Mouse (Mus musculus) megakaryocyte, adult 5-6 weeks (primary cell): Measurements from ENCODE around the gene Rdm1. TPM values are rescaled to one million over a fixed set of nuclear protein-coding genes. Genes with fewer than 3 reads are reported as not detected.
"Not testable (repeated sequence)": the region's sequence is repeated elsewhere in the genome, so short reads cannot be mapped to it uniquely, and the experiment has no call there.

Experiments
- ATAC-seq: 2 replicates; pipeline ENCODE4 v1.8.0; 2016; ENCODE audit warnings: mild to moderate bottlenecking, inconsistent platforms; ENCODE audit not compliant: poor library complexity, severe bottlenecking
- total RNA-seq, 2 experiments: library from RNA; stranded (forward) in 1 of 2; stranded (reverse) in 1 of 2; fragments of 153-499, 151-499 nt in 1 of 2; fragments of 221-1000, 200-1000 nt in 1 of 2; gene quantifications; 2 replicates each; pipeline versions ENCODE4 v1.2.3 to v1.2.4; 2015 to 2017

The Rdm1 gene
- total RNA-seq (2015) = 22.6 and 28.8 TPM in 2 replicates
- total RNA-seq (2017) = 18.1 and 23.1 TPM in 2 replicates

- ATAC-seq = peak; percentile 61
These were observed at the start of gene Rdm1 for GRCm38 (mm10) chr11:101626995-101627856. Gene Rdm1 (plus strand): TSS chr11:101627195.

DNA sequence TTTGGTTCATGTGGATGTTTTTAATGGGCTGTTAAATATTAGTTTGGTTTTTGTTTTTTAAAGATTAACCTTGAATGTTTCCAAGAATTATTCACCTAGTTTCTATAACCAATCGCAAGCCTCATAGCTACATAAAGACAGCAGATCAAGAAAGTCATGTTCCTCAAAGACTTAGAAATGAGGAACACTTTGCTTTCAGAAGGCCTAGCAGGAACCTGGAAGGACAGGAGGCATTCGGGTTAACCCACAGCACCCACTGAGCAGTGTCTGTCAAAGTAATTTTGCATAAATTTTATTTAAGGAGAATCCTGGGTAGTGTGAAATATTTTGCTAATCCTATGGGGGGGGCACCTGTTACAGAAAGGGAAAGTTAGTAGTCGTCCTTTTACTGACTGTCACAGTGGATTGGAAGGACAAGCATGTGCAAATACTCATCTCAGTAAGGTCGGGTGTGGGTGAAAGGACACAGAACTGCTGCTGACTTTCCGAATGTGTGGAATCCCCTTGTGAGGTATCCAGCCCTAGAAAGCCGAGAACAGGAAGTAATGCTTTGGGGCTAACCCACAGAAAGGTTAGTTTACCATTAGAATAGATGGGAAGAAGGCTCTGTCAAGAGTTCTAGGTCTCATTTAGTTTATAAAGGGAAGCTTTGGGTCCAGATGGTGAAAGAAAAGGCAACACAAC is 45.8 kb upstream of the Rdm1 start:
- peak; percentile 58; the same call in 1 of the 2 replicates for ATAC-seq

DNA sequence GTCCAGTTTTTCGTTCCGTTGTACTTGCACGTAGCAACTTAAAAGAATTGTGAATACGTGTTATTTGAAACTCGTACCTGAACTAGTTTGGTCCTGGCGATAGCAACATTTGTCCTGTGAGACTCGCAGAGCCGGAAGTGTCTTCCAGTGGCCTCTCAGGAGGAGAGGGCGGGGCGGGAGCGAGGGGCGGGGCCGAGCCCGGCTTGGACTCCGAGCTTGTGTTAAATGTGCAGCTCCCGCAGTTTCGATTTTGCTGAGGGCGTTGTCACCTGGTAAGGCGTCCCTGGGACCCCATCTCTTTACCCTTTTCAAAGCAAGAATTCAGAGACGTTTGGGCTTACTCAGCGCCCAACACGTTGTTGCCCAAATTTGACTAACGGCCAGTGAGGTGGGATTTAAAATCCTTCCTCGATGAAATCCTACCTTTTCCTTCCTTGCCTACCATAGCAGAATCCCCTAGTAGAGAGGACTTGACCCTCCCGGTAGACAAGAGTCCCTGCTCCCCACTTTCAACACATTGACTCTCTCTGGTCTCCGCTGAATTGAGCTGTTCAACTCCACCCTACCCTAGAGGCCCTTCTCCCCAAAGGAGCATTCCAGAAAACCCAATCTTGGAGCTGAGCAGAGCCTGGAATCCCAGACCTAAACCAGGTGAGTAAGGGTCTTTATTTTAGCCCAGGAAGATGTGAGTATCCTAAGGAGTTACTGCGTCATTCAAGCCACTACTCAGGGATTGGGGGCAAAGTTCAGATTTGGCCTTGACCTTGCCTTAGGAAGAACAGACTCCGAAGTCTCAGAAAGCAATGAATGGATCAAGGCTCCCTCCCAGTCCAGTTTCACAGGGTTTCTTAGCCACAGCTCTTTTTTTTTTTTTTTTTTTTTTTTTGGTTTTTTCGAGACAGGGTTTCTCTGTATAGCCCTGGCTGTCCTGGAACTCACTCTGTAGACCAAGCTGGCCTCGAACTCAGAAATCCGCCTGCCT is 44.6 kb upstream of the Rdm1 start, which contains the start of gene Tmem106a:
TSS of gene Tmem106a (plus strand) at position 189 of the 982 bp plus-strand sequence.
- peak; percentile 77 for ATAC-seq

DNA sequence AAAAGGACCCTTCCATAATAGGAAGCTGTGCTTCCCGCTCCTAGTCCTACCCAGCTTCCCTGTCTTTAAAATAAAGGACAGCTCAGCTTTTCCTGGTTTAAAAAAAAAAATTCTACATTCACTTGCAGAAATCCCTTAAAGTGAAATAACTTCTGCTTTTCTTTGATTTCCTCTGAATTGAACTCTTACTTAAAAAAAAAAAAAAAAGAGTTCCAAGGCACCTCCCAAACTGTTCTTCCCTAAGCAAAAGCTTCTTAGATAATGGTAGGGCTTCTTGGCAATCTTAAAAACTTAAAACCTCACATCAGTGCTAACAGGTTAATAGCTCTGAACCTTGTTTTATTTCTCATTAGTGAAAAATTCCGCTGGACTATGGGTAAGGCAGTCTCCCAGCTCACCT is 43.8 kb upstream of the Rdm1 start:
- ATAC-seq = no peak

- not testable (repeated sequence) for ATAC-seq
These were observed 42.0 kb upstream of the Rdm1 start for GRCm38 (mm10) chr11:101585031-101585430.

- no peak for ATAC-seq
These were observed 41.2 kb upstream of the Rdm1 start for GRCm38 (mm10) chr11:101585805-101586204.

DNA sequence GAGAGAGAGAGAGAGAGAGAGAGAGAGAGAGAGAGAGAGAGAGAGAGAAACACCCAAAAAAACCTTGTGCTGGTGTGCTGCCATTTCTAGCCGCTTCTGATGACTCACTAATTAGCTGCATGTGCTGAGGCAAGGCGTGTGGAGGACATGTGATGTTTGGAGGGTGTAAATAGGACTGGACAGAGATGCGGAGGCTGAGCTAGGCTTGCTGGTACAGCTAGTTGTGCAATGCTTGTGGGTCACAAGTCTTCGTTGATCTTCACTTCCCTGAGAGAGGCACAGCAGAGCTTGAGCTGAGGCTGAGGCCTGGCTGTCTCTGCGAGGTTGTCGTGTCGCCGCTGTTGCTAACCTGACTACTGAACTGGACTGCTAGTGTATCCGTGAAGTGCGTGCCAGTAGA is 39.3 kb upstream of the Rdm1 start:
- ATAC-seq = peak; percentile 72

- no peak for ATAC-seq
These were observed 38.1 kb upstream of the Rdm1 start for GRCm38 (mm10) chr11:101588868-101589267.

- ATAC-seq = peak; percentile 94
These were observed 37.6 kb upstream of the Rdm1 start for GRCm38 (mm10) chr11:101589444-101589843.

- ATAC-seq = no peak
These were observed 36.9 kb upstream of the Rdm1 start for GRCm38 (mm10) chr11:101589989-101590624.

DNA sequence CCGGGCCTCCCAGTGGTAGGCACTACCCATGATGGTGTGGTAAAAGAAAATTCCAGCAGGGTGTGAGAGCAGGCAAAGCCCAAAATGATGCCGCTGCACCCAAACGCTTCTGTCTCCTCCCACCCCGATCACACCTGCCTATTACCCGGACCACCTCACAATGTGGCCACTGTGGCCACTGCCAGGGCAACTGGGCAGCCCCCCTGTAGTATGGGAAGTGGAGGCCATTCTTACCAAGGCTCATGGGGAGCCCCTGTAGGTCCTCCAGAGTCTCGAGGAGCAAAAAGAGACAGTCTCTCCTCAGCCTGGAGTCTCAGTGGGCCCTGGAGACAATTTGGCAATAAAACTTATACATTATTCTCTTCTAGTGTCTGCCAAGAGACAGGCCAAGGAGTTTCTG is 27.8 kb upstream of the Rdm1 start, which contains the start of gene Gm11634:
TSS of gene Gm11634 (minus strand) at position 101 of the 400 bp plus-strand sequence.
- no peak for ATAC-seq

DNA sequence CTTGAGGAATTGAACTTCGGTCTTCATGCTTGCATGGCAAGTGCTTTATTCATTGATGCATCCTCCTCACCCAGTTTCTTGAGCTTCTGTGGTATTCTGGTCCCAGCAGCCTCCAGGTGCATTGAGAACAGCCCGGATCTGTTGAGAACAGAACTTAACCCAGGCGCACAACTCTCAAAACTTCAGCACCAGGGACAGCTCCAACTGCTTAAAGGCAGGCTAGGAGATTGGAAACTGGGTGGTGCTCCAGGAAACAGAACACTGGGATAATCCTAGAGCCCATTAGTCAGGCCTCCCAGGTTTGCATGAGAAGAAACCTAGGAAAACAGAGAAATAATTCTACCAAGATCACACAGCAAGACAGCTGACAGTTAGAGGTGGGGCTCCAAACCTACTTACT is 24.5 kb upstream of the Rdm1 start:
- no peak for ATAC-seq

GRCm38 (mm10) chr11:101604116-101604515 is 22.9 kb upstream of the Rdm1 start:
- ATAC-seq = no peak

DNA sequence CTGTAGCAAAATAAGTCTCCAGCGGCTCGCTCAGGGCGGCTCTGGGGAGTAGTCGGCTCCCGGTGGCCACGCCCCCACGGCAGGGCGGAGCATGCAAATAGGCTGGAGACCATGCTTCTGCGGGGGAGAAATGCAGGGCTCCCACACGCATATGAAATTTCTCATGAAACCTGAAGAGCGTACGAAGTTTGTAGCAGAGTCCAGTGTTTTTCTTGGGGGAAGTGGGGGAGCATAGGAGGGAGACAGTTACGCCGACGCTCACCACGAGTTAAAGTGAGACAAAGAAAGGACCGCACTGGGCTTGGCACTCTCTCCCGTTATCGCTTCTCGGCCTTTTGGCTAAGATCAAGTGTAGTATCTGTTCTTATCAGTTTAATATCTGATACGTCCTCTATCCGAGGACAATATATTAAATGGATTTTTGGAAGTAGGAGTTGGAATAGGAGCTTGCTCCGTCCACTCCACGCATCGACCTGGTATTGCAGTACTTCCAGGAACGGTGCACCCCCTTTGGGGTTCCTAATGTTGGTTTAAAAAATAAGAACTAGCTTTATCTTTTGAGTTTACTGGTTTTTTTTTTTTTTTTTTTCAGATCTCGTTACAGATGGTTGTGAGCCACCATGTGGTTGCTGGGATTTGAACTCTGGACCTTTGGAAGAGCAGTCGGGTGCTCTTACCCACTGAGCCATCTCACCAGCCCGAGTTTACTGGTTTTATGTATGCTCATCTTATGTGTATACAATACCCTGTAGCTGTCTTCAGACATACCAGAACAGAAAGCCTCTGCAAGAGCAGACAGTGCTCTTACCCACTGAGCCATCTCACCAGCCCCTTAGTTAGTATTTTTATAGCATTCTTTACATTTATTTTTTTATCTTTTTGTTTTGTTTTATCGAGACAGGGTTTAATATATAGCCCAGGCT is 22.2 kb upstream of the Rdm1 start:
- ATAC-seq = peak; percentile 94

GRCm38 (mm10) chr11:101607134-101607533 is 19.9 kb upstream of the Rdm1 start:
- ATAC-seq = not testable (repeated sequence)

DNA sequence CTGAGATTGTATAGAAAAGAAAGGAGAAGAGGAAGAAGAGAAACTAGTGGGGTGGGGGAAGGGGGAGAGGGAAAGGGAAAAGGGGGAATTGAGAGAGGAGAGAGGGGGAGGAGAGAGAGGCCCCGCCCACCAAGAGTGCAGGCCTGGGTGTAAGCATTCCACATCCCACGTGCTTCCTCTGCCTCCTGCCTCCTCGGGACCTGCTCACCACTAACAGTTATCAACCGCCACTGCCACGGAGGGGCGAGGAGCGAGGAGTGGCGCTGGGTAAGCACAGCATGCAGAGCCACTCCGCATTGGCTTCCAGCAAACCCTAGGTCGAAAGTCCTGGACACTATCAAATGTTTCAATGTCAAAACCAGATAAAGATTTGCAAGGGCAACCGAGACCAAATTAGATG is 16.6 kb upstream of the Rdm1 start:
- peak; percentile 27; the same call in 1 of the 2 replicates for ATAC-seq

DNA sequence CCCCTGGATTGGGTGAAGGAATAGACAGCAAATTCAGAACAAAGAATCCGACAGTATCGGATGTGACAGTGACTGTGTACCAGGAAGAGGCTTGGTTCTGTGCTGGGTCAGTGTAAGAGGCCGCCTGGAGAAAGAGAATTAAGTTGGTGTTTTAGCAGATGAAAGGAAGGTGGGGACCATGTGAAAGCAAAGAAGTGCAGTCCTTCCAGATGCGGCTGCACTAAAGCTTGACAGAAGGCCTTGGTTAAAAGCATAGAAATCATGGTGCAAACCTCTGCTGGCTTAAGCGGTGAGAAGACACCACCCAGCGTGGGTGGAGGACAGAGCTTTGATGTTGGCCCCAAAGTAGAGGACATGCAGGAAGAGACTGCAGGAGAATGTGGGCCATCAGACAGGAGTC is 13.4 kb upstream of the Rdm1 start:
- ATAC-seq = no peak

GRCm38 (mm10) chr11:101614116-101614515 is 12.9 kb upstream of the Rdm1 start:
- ATAC-seq = no peak

DNA sequence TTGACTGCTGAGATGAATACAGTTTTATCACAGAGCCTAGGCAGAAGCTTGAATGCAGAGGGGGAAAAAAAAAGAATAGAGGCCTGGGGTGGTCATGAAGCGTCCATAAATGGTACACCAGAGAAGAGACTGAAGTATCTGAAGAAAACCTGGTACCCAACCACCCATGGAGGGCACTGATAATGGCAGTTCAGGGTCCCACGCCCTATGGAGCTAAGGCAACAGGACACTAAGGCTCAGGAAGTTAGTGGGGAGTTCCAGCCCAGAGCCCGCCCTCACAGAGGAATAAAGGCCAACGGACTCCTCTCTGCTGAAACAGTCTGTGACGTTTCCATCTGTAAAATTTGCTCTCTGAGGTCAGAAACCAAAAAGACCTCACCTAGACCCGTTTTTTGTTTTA is 11.6 kb upstream of the Rdm1 start:
- ATAC-seq = no peak
